Mouse (Mus musculus) hematopoietic multipotent progenitor cell, adult 10-12 weeks (in vitro differentiated cells): ENCODE results near the gene Als2cr12. TPM values are rescaled to one million over a fixed set of nuclear protein-coding genes. Genes with fewer than 3 reads are reported as not detected.

Experiments
- polyA plus RNA-seq: library from polyadenylated mRNA; stranded (reverse); fragments of >175 nt; gene quantifications from 2 replicates; pipeline ENCODE4 v1.2.3, GENCODE M21; 2012; ENCODE audit warnings: low replicate concordance

Als2cr12 gene
- not detected in 2 replicates for polyA plus RNA-seq

DNA sequence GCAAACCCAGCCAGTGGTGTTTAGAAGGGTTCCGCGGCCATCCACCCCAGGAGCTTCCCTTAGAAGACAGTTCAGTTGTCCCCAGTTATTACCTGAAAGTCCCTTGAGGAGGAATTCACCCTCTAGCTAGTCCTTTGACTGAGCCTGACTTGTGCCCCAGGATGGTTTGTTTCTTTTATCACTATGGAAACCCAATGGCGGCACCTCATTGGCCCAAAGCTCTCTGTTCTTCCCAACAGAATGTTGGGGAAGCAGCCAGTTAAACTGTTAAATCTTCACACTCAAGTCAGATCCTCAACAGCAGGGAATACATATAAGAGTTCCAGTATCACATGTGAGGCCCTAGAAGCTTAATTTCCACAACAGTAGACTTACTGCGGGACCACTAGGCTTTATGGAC is at the start of gene Als2cr12:
Gene Als2cr12, minus strand, starts transcription at position 180 of the 400 bp plus-strand sequence.

DNA sequence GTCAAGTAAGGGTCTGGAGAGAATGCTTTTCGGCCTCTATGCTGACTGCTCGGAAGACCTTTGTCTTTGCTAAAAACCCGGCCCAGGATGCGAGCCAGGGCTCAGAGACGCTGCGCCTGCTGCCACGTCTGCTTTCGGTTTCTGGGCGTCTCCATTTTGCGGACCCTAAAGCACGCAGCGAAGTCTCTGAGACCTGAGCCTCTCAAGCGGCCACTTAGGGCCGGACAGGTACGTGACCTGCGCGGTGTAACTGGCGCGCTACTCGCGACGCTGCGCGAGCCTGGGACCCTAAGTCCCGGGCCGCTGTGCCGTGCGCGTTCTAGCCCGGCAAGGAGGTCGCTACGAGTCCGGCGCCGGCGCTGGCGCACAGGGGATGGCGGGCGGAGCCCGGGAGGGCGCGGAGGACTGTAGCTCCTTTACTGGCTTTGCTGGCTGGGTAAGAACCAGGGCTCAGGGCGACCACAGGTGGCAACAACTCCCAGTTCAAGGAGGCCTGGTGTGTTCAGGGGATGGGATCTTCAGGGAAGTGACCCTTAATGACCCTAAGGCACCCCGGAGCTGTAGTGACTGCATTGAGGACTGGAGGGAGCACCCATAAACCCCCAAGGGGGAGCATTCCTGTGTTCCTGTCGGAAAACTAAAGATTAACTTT is 15.7 kb upstream of the Als2cr12 start, which contains the start of gene Cflar:
Gene Cflar, plus strand, starts transcription at position 144 of the 652 bp plus-strand sequence.

Other genes with a start within 250 kb of the Als2cr12 start
- gene Orc2, start 190.9 kb downstream of the Als2cr12 start, polyA plus RNA-seq = 8.3 and 14.8 TPM in 2 replicates
- 2.1 and 7.2 TPM in 2 replicates for gene Fam126b, start 109.7 kb downstream of the Als2cr12 start, polyA plus RNA-seq
- gene Ndufb3, start 109.6 kb downstream of the Als2cr12 start, polyA plus RNA-seq = 2.1 and 5.0 TPM in 2 replicates
- gene Cflar, start 15.5 kb upstream of the Als2cr12 start, polyA plus RNA-seq = 3.6 and 17.0 TPM in 2 replicates
- gene Casp8, start 99.4 kb upstream of the Als2cr12 start, polyA plus RNA-seq = 4.7 and 7.9 TPM in 2 replicates